Mouse (Mus musculus) lung, postnatal 0 days (tissue): Measurements from ENCODE around the gene Flot1.

ENCODE experiments used
- CTCF ChIP-seq: IDR thresholded peaks from 2 replicates; pipeline ENCODE4 v1.5.1; 2016; ENCODE audit warnings: antibody characterized with exemption, mild to moderate bottlenecking
- EP300 ChIP-seq: IDR thresholded peaks from 2 replicates; pipeline ENCODE4 v1.6.1; 2016; ENCODE audit warnings: antibody characterized with exemption, mild to moderate bottlenecking, control low read depth

GRCm38 (mm10) chr17:35833239-35833751 is 10.3 kb downstream of the Flot1 start:
- TF ChIP-seq EP300, result no peak
- TF ChIP-seq CTCF, result no peak
